Mouse (Mus musculus): ENCODE data around the gene Sult2a8. TPM values are rescaled to one million over a fixed set of nuclear protein-coding genes. Genes with fewer than 3 reads are reported as not detected.
"Not testable (repeated sequence)": the region's sequence is repeated elsewhere in the genome, so short reads cannot be mapped to it uniquely, and the experiment has no call there.

Sult2a8 gene
- total RNA-seq (2021), result 3.0 TPM in 1 of 2 replicates, not detected in the other
- long read RNA-seq, transcript Sult2a8-201 (7 exons, 2,143 nt), result minor isoform, 17 of 243 reads
- long read RNA-seq, transcript Sult2a8-206 (3 exons, 1,172 nt), result minor isoform, 6 of 243 reads
- long read RNA-seq, transcript Sult2a8-203 (7 exons, 2,097 nt), result major isoform, 99 of 243 reads
- long read RNA-seq, partial matches to known transcripts, result 16 of 243 reads
- long read RNA-seq, other reads (novel, unspliced or antisense), result 105 of 243 reads

DNA sequence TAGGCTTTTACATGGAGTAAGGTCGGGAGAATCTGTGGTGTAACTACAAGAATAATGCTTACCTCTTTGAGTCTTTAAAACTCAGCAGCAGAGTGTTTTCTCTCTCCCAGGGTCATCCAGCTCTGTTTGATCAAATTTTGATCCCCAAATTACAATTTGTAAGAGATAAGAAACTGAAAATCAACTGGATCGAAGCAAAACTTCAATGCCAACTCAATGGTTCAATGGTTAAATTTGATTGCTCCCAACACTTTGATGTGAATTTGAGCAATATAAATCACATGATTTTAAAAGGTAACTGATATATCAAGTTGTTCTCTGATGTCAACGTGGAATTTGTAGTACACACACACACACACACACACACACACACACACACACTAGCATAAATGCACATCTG lies at the start of gene Sult2a8:
Gene Sult2a8, minus strand, starts transcription at position 236 of the 400 bp plus-strand sequence.
- no peak for DNase-seq

DNA sequence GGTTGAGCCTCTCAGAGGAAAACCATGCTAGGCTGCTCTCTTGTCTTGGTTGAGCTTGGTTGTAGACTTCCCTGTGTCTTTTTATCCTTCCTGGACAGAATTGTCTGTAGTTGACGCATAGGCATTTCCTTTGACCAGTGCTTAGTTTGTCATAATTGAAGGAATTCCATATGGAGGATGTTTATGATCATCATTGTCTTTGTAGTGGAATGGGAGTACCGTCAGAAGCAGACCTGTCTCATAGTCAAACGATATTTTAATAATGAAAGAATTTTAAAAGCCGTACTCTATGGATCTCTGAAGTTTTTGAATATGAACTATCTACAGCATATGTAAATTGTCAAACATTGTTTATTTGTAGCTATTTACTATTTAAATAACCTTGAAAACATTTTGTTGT lies 47.6 kb upstream of the Sult2a8 start, which contains the start of gene Sult2a7:
Gene Sult2a7, minus strand, starts transcription at position 101 of the 400 bp plus-strand sequence.
- no peak for DNase-seq

DNA sequence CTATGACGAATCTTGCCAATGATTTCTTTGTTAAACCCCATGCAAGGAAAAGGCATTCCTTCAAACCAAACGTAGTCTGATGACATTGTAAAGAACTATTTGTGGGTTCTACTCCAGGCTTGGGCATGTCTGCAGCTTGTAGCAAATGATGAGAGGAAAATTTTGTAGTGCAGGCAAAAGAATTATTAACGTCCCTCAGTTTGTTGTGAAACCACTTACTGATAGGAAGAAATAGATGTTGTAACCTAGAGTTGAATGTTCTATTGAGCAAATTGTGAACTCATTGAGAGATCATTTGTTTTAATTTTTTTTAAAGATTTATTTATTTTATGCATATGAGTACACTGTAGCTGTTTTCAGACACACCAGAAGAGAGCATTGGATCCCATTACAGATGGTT lies 46.3 kb upstream of the Sult2a8 start:
- no peak for DNase-seq

DNA sequence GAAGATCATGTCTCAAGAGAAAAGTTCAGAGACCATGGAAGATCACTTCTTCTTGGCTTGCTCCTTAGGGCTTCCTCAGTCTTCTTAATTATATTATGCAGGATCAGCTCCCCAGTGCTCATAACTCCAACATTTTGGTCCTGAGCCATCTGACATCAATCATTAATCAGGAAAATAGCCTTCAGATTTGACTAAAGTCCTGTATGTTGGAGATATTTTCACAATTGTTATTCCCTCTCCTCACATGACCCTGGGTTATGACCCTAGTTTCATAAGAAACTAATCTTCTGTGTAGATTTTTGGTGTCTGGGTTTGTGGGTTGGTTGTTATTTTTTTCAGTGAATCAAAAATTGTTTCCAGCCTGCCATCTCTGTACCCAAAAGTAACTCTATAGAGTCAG lies 7.0 kb downstream of the Sult2a8 start:
- no peak for DNase-seq

DNA sequence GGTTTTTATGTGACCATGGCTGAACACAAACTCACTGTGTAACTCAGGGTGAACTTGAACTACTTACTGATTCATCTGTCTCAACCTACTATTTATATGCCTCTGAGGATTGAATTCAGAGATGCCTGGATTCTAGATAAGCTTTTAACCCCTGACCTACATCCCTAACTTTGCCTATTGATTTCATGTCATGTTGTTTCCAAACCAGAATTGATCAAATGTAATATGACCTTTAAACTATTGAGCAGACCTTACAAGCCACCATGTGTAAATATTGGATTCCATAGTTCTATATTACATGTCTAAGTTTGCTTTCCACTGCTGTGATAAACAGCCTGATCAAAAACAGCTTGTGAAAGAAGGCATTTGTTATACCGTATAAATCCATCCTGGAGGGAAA lies 8.1 kb downstream of the Sult2a8 start:
- no peak for DNase-seq

DNA sequence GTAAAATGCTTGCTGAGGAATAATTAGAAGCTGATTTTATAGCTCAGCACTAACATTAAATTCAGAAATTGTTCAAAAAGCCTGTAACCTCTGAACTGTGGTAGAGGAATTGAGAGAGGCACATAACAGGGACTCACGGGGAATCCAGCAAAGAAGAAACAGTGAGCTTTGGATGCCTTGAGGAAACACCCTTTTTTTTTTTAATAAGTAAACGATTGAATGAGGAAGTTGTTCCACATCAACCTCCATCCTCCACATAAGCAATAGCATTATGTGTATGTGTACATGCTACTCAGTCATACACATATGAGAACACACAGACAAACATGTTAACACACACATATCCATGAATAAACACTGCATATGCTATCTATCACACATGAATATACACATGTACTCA lies 8.5 kb downstream of the Sult2a8 start:
- no peak for DNase-seq

DNA sequence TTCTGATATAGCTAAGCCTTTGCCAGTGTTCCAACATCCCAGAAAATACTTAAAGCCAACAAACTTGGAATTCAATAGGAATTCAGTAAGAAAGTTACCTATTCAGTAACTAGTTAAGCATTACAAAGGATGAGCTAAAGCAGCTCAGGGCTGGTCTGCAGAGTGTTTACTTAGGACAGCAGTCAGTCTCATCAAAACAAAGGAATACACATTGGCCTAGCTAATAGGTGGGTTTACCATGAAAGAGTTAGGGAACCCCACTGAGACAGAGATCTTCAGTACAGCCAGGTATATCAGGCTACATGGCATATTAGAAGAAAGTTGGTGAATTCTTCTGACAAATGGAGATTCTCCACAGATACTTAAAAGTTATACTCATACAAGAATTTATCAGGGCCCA lies 47.2 kb downstream of the Sult2a8 start:
- not testable (repeated sequence) for DNase-seq

DNA sequence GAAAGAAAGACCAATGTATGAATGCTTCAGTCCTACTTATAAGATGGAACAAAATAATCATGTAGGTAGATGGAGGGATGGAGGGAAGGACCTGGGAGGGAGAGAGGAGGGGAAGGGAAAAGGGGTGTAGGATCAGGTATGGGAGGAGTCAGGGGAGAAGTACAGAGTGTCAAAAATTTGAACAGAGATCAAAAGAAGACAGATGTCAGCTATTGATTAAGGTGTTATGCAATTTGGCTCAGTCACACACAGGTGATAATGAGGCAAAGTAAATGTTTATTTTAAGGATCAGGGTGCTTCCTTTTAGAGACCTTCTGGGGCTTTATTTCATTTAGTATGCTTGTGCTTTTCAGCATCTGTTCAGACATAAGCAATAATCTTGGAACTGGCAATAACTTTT lies 50.1 kb downstream of the Sult2a8 start:
- DNase-seq, result no peak

Other genes with a start within 250 kb of the Sult2a8 start
- gene Sult2a6, start 191.9 kb downstream of the Sult2a8 start, total RNA-seq (2021), result not detected in 2 replicates
- not detected in 2 replicates for gene Obox8, start 113.2 kb downstream of the Sult2a8 start, total RNA-seq (2021)
- gene Sult2a7, start 47.5 kb upstream of the Sult2a8 start, total RNA-seq (2021), result not detected in 2 replicates
- not detected in 2 replicates for gene Vmn1r90, start 116.7 kb upstream of the Sult2a8 start, total RNA-seq (2021)
- gene Obox7, start 212.7 kb upstream of the Sult2a8 start, total RNA-seq (2021), result not detected in 2 replicates